Mouse (Mus musculus) small intestine, adult 2 months (tissue): ENCODE results near the gene Capn11.

ENCODE experiments used
- CTCF ChIP-seq: fragments of 200-500 bp; IDR thresholded peaks from 2 replicates; pipeline ENCODE4 v1.5.1; 2012; ENCODE audit warnings: low read depth, mild to moderate bottlenecking, control low read depth, inconsistent platforms, low read length, moderate library complexity, mixed read lengths; ENCODE audit not compliant: insufficient replicate concordance, insufficient read length; ENCODE audit errors: extremely low read depth
- POLR2A ChIP-seq: fragments of 200-500 bp; IDR thresholded peaks from 2 replicates; pipeline ENCODE4 v1.6.1; 2012; ENCODE audit warnings: low read depth, mild to moderate bottlenecking, control low read depth, inconsistent platforms, low read length, moderate library complexity

GRCm38 (mm10) chr17:45602984-45603383, 56.1 kb downstream of the Capn11 start:
- no peak for TF ChIP-seq CTCF
- TF ChIP-seq POLR2A, result no peak
